Comparison of ENCODE assay signal across 7 mouse cellular contexts in genomic region chr11:87638793-87639192, GRCm38 (mm10). TPM values are rescaled to one million over a fixed set of nuclear protein-coding genes. Genes with fewer than 3 reads are reported as not detected.
DNase-seq lines count a peak whose midpoint lies in the region; ATAC-seq and TF ChIP-seq lines count a peak whose summit lies in the region.

No protein-coding gene starts in this region.

- H3K9me3 ChIP-seq in lung, embryonic 16.5 days (ENCODE audit: control insufficient read depth, low read length): no peaks in the 10 kb centered on the region
- H3K9me3 ChIP-seq in limb, embryonic 11.5 days (ENCODE audit: control insufficient read depth, low read length): no peaks in the 10 kb centered on the region

- 15% methylated on average over 2 of the region's 2 CpGs for WGBS in lung, embryonic 16.5 days
- WGBS in limb, embryonic 11.5 days: 25% methylated on average over 2 of the region's 2 CpGs
- WGBS in small intestine, adult 2 months: 32% methylated on average over 2 of the region's 2 CpGs

- peak overlapping the region; percentile 81 for H3K4me2 ChIP-seq in lung, embryonic 16.5 days (ENCODE audit: low read depth, low read length)
- H3K4me2 ChIP-seq in limb, embryonic 11.5 days (ENCODE audit: low read depth, severe bottlenecking): peak overlapping the region; percentile 65

- peaks cover 2% of the 10 kb centered on the region; the same call in 1 of the 2 replicates for H3K4me1 ChIP-seq in lung, embryonic 16.5 days (replicated peaks; ENCODE audit: control insufficient read depth, insufficient read depth, low read length)
- no peaks in the 10 kb centered on the region for H3K4me1 ChIP-seq in embryonic fibroblast, embryonic 13.5 days (ENCODE audit: control insufficient read depth, insufficient read depth, low read length)
- 0 out of 2 replicates have a peak, but pooled peaks cover 5% of the 10 kb centered on the region for H3K4me1 ChIP-seq in limb, embryonic 11.5 days (ENCODE audit: control insufficient read depth, insufficient read depth, low read length)
- H3K4me1 ChIP-seq in small intestine, adult 2 months (ENCODE audit: control insufficient read depth, insufficient read depth, insufficient read length, low read length): peaks cover 2% of the 10 kb centered on the region; the same call in 1 of the 2 replicates

- DNase-seq in lung, adult 18-20 months: no peak
- DNase-seq in limb, embryonic 11.5 days (ENCODE audit: low spot score): no peak
- no peak for DNase-seq in layer of hippocampus, postnatal 14 days (ENCODE audit: low spot score in 2 of 2)
- no peak for DNase-seq in ovary, postnatal 36 days (ENCODE audit: low spot score)

- peak; percentile 28; the same call in 1 of the 2 replicates for ATAC-seq in lung, embryonic 16.5 days (ENCODE audit: low read depth)
- no peak for ATAC-seq in limb, embryonic 11.5 days (ENCODE audit: insufficient number of reproducible peaks, low FRiP score, low TSS enrichment, low read depth)

- H3K27me3 ChIP-seq in lung, embryonic 16.5 days (ENCODE audit: control insufficient read depth, insufficient read depth, low read depth, low read length): no peaks in the 10 kb centered on the region
- H3K27me3 ChIP-seq in limb, embryonic 11.5 days (ENCODE audit: control insufficient read depth, insufficient read depth, low read length): no peaks in the 10 kb centered on the region
- H3K27me3 ChIP-seq in small intestine, adult 2 months (ENCODE audit: control insufficient read depth, insufficient read depth, low read length): no peaks in the 10 kb centered on the region

- H3K36me3 ChIP-seq in lung, embryonic 16.5 days (ENCODE audit: control insufficient read depth, insufficient read depth, low read length): no peaks in the 10 kb centered on the region
- no peaks in the 10 kb centered on the region for H3K36me3 ChIP-seq in limb, embryonic 11.5 days (ENCODE audit: control insufficient read depth, insufficient read depth, low read length)
- no peaks in the 10 kb centered on the region for H3K36me3 ChIP-seq in small intestine, adult 2 months (ENCODE audit: control insufficient read depth, insufficient read depth, low read length)

- no peak for TF ChIP-seq POLR2A in embryonic fibroblast, embryonic 13.5 days (IDR thresholded peaks at IDR 0.05; ENCODE audit: low read depth, low read length)
- TF ChIP-seq POLR2A in small intestine, adult 2 months (IDR thresholded peaks at IDR 0.05; ENCODE audit: low read depth, low read length): no peak

- peak overlapping the region; percentile 82 for H3K9ac ChIP-seq in lung, embryonic 16.5 days (ENCODE audit: low read length)
- H3K9ac ChIP-seq in limb, embryonic 11.5 days (ENCODE audit: low read length): peak overlapping the region; percentile 81

- no peak for TF ChIP-seq CTCF in embryonic fibroblast, embryonic 13.5 days (IDR thresholded peaks at IDR 0.05; ENCODE audit: borderline replicate concordance, insufficient read depth, low read length)
- no peak for TF ChIP-seq CTCF in small intestine, adult 2 months (IDR thresholded peaks at IDR 0.05; ENCODE audit: extremely low read depth, insufficient read length, insufficient replicate concordance, low read depth, low read length)

- H3K27ac ChIP-seq in lung, embryonic 16.5 days (ENCODE audit: low read length): no peak overlapping the region
- no peak overlapping the region for H3K27ac ChIP-seq in embryonic fibroblast, embryonic 13.5 days (ENCODE audit: insufficient read depth, low read length)
- no peak overlapping the region for H3K27ac ChIP-seq in limb, embryonic 11.5 days (replicated peaks; ENCODE audit: low read depth, low read length)
- H3K27ac ChIP-seq in small intestine, adult 2 months (ENCODE audit: insufficient read depth, low read depth, low read length): peak overlapping the region; percentile 30; the same call in 1 of the 2 replicates

- H3K4me3 ChIP-seq in lung, embryonic 16.5 days (ENCODE audit: low read length): peak overlapping the region; percentile 52
- peak overlapping the region; percentile 35 for H3K4me3 ChIP-seq in embryonic fibroblast, embryonic 13.5 days (ENCODE audit: insufficient read depth, low read length)
- H3K4me3 ChIP-seq in limb, embryonic 11.5 days (ENCODE audit: low read depth, low read length): peak overlapping the region; percentile 40
- peak overlapping the region; percentile 76 for H3K4me3 ChIP-seq in small intestine, adult 2 months (ENCODE audit: low read depth, low read length)

RNA-seq across cellular contexts. Expression of gene Hsf5, which starts 21.8 kb away (rescaled TPM):
- 0.25 and 0.26 TPM in 2 replicates for polyA plus RNA-seq in lung, embryonic 16.5 days (2015; fragmentation: Nextera tagmentation; extraction: Ambion mirVana)
- 0.12 and 0.23 TPM in 2 replicates for polyA plus RNA-seq in embryonic fibroblast, embryonic 13.5 days (2011; ENCODE audit: insufficient read length, low read depth, missing spikeins)
- 0.27 and 0.34 TPM in 2 replicates for polyA plus RNA-seq in limb, embryonic 11.5 days (2014; fragmentation: Nextera tagmentation; extraction: Ambion mirVana)
- 0.13 and 0.34 TPM in 2 replicates for polyA plus RNA-seq in small intestine, adult 2 months (2012; rRNA removed)
- under 1 TPM; 0.43 to 0.60 TPM for total RNA-seq in layer of hippocampus, postnatal 14 days (2021)

RNA-seq across cellular contexts. Expression of gene Rnf43, which starts 23.7 kb away (rescaled TPM):
- polyA plus RNA-seq in lung, embryonic 16.5 days (2015; fragmentation: Nextera tagmentation; extraction: Ambion mirVana): 15.8 and 16.5 TPM in 2 replicates
- 0.89 and 1.4 TPM in 2 replicates for polyA plus RNA-seq in embryonic fibroblast, embryonic 13.5 days (2011; ENCODE audit: insufficient read length, low read depth, missing spikeins)
- polyA plus RNA-seq in limb, embryonic 11.5 days (2014; fragmentation: Nextera tagmentation; extraction: Ambion mirVana): 1.6 and 2.0 TPM in 2 replicates
- 16.3 and 19.6 TPM in 2 replicates for polyA plus RNA-seq in small intestine, adult 2 months (2012; rRNA removed)
- total RNA-seq in layer of hippocampus, postnatal 14 days (2021): 1 to 10 TPM; 2.5 to 4.1 TPM

RNA-seq across cellular contexts. Expression of gene Mtmr4, which starts 46.8 kb away (rescaled TPM):
- 33.5 and 33.9 TPM in 2 replicates for polyA plus RNA-seq in lung, embryonic 16.5 days (2015; fragmentation: Nextera tagmentation; extraction: Ambion mirVana)
- polyA plus RNA-seq in embryonic fibroblast, embryonic 13.5 days (2011; ENCODE audit: insufficient read length, low read depth, missing spikeins): 29.3 and 34.5 TPM in 2 replicates
- polyA plus RNA-seq in limb, embryonic 11.5 days (2014; fragmentation: Nextera tagmentation; extraction: Ambion mirVana): 62.4 and 66.8 TPM in 2 replicates
- 28.3 and 60.0 TPM in 2 replicates for polyA plus RNA-seq in small intestine, adult 2 months (2012; rRNA removed)
- total RNA-seq in layer of hippocampus, postnatal 14 days (2021): 10 to 100 TPM; 80.4 to 95.4 TPM
